In the genomic region with DNA sequence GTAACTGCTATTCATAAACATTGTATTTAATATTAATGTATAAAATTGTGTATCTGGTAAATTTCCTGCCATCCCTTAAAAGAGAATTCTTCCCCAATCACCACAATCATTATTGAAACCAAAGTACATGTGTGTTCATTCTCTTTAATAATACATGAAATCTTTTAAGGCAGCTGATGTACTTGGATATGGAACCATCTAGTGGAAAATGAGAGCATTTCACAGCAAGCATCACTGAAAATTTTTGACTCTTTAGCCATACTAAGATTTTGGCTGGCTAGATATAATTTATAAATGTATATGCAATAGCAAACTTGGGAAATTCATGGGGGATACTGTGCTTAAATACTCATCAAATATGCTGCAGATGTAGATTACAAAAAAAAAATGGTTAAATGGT, we compare ENCODE assay signal across 26 mouse cellular contexts.
DNase-seq lines count a peak whose midpoint lies in the region; ATAC-seq and TF ChIP-seq lines count a peak whose summit lies in the region.
"Had no signal": no experiment of that assay in that cellular context is flagged by ENCODE, and none has a peak within 500 bp of the region (broad histone marks: within the 10 kb centered on the region; RNA-seq: fewer than 3 reads in every experiment).

No protein-coding gene starts in this region.

- H3K27ac ChIP-seq in hindbrain, postnatal 0 days, result no peak overlapping the region
- H3K27ac ChIP-seq in hindbrain, embryonic 13.5 days, result no peak overlapping the region
- no peak overlapping the region for H3K27ac ChIP-seq in lung, embryonic 14.5 days (ENCODE audit: low read depth)
- H3K27ac ChIP-seq: embryonic facial prominence, embryonic 13.5 days; forebrain, embryonic 10.5 days; stomach, embryonic 15.5 days had no signal

- H3K36me3 ChIP-seq in hindbrain, postnatal 0 days (ENCODE audit: insufficient read depth, low read length), result no peaks in the 10 kb centered on the region
- H3K36me3 ChIP-seq in hindbrain, embryonic 13.5 days, result peaks cover 3% of the 10 kb centered on the region
- no peaks in the 10 kb centered on the region for H3K36me3 ChIP-seq in lung, embryonic 14.5 days (ENCODE audit: insufficient read depth)
- H3K36me3 ChIP-seq: embryonic facial prominence, embryonic 13.5 days; forebrain, embryonic 10.5 days; hindbrain, embryonic 12.5 days; midbrain, embryonic 13.5 days; stomach, embryonic 15.5 days had no signal

- no peak overlapping the region; the same call in 1 of the 2 replicates for H3K4me2 ChIP-seq in hindbrain, postnatal 0 days (ENCODE audit: low read depth, low read length)
- no peak overlapping the region for H3K4me2 ChIP-seq in hindbrain, embryonic 13.5 days
- H3K4me2 ChIP-seq in lung, embryonic 14.5 days, result no peak overlapping the region
- H3K4me2 ChIP-seq: embryonic facial prominence, embryonic 13.5 days; heart, embryonic 11.5 days; hindbrain, embryonic 12.5 days; liver, embryonic 11.5 days; stomach, embryonic 15.5 days had no signal

- no peak overlapping the region for H3K9ac ChIP-seq in hindbrain, postnatal 0 days (replicated peaks; ENCODE audit: low read length)
- no peak overlapping the region for H3K9ac ChIP-seq in hindbrain, embryonic 13.5 days
- H3K9ac ChIP-seq in lung, embryonic 14.5 days, result no peak overlapping the region
- H3K9ac ChIP-seq: embryonic facial prominence, embryonic 13.5 days; hindbrain, embryonic 12.5 days; midbrain, embryonic 13.5 days; stomach, embryonic 15.5 days had no signal

- H3K4me1 ChIP-seq in hindbrain, postnatal 0 days (ENCODE audit: insufficient read depth, low read length), result no peaks in the 10 kb centered on the region
- H3K4me1 ChIP-seq in hindbrain, embryonic 13.5 days (replicated peaks), result 0 out of 2 replicates have a peak, but pooled peaks cover 3% of the 10 kb centered on the region
- H3K4me1 ChIP-seq in lung, embryonic 14.5 days (ENCODE audit: insufficient read depth), result no peaks in the 10 kb centered on the region
- H3K4me1 ChIP-seq: embryonic facial prominence, embryonic 13.5 days; megakaryocyte, embryonic 14.5 days; stomach, embryonic 15.5 days had no signal

- H3K9me3 ChIP-seq in hindbrain, postnatal 0 days (ENCODE audit: low read length), result no peaks in the 10 kb centered on the region
- no peaks in the 10 kb centered on the region; the same call in 1 of the 2 replicates for H3K9me3 ChIP-seq in hindbrain, embryonic 13.5 days
- no peaks in the 10 kb centered on the region for H3K9me3 ChIP-seq in lung, embryonic 14.5 days (ENCODE audit: low read depth, low read length)
- H3K9me3 ChIP-seq: hindbrain, embryonic 12.5 days; megakaryocyte, embryonic 14.5 days; stomach, embryonic 15.5 days had no signal

- TF ChIP-seq CTCF in hindbrain, postnatal 0 days (IDR thresholded peaks at IDR 0.05; ENCODE audit: low read depth), result peak; percentile 39
- TF ChIP-seq CTCF in lung, embryonic 14.5 days (IDR thresholded peaks at IDR 0.05; ENCODE audit: low read depth), result peak; percentile 7; the same call in 1 of the 2 replicates

- no peak for ATAC-seq in hindbrain, postnatal 0 days
- ATAC-seq in hindbrain, embryonic 13.5 days (ENCODE audit: low FRiP score), result no peak
- ATAC-seq in lung, embryonic 14.5 days (ENCODE audit: insufficient read depth), result no peak
- ATAC-seq: intestine, postnatal 0 days had no signal

- DNase-seq in hindbrain, postnatal 0 days (ENCODE audit: low spot score), result peak; percentile 13
- no peak for DNase-seq in lung, embryonic 14.5 days
- no peak for DNase-seq in lung, postnatal 10 days
- DNase-seq in MN1 (ENCODE audit: low spot score) (peak; percentile 31), NIH3T3 (ENCODE audit: low read depth) (peak; percentile 11)
- DNase-seq in spleen, postnatal 10 days (ENCODE audit: low spot score in 2 of 2), result no peak
- DNase-seq in ovary, postnatal 14 days (ENCODE audit: low spot score), result no peak
- DNase-seq: adrenal gland, postnatal 14 days; cerebellum, adult 8-10 months; gastrocnemius, postnatal 25 days; heart, adult 11 months; heart, postnatal 36 days; kidney, postnatal 25 days; lung, postnatal 4 days; thymus, postnatal 14 days had no signal

- H3K4me3 ChIP-seq in hindbrain, postnatal 0 days (ENCODE audit: low read length), result no peak overlapping the region
- no peak overlapping the region for H3K4me3 ChIP-seq in hindbrain, embryonic 13.5 days
- no peak overlapping the region for H3K4me3 ChIP-seq in lung, embryonic 14.5 days (ENCODE audit: low read depth, low read length)
- H3K4me3 ChIP-seq: embryonic facial prominence, embryonic 13.5 days; forebrain, embryonic 10.5 days; hindbrain, embryonic 12.5 days; megakaryocyte, embryonic 14.5 days; midbrain, embryonic 13.5 days; stomach, embryonic 15.5 days had no signal

- no peaks in the 10 kb centered on the region for H3K27me3 ChIP-seq in hindbrain, postnatal 0 days (ENCODE audit: insufficient read depth, low read length)
- H3K27me3 ChIP-seq in hindbrain, embryonic 13.5 days, result no peaks in the 10 kb centered on the region
- no peaks in the 10 kb centered on the region for H3K27me3 ChIP-seq in lung, embryonic 14.5 days (ENCODE audit: insufficient read depth, low read length)
- H3K27me3 ChIP-seq: CH12.LX; embryonic facial prominence, embryonic 13.5 days; hindbrain, embryonic 12.5 days; megakaryocyte, embryonic 14.5 days; midbrain, embryonic 13.5 days; stomach, embryonic 15.5 days had no signal

Comparison
In these comparisons a context has a peak if more than half of its experiments do, and no peak if none do; other contexts are left out.
1. DNase-seq: peak in hindbrain, postnatal 0 days (single experiment), MN1 (single experiment) and NIH3T3 (single experiment); none in lung, embryonic 14.5 days (single experiment), lung, postnatal 10 days (single experiment), spleen, postnatal 10 days (0 of 2) and ovary, postnatal 14 days (single experiment).